Mouse (Mus musculus): ENCODE measurements around the gene Snx9.

DNA sequence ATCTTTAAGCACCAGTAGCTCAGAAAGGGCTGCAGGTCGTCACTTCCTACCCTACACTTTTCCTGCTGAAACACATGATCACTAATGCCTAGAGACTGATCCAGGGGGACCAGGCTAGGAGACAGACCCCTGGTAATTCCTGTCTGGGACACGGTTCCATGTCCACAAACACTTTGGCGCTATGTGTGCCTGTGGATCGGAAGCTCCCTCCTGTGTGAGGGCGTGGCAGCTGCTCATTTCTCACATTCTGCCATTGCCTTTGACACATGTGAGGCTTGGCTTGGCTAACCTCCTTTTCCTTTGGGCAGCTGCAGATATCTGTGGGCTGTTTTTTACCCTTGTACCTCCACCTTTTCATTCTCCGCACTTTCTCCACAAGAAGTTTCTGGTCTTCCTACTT, 22.0 kb upstream of the Snx9 start:
- TF ChIP-seq GATA1 (IDR thresholded peaks at IDR 0.05; ENCODE audit: borderline replicate concordance, low read length) (no peak), FLI1 (IDR thresholded peaks at IDR 0.05; ENCODE audit: low read length) (no peak)
